8 mouse cellular contexts compared by ENCODE assay signal in the genomic region with DNA sequence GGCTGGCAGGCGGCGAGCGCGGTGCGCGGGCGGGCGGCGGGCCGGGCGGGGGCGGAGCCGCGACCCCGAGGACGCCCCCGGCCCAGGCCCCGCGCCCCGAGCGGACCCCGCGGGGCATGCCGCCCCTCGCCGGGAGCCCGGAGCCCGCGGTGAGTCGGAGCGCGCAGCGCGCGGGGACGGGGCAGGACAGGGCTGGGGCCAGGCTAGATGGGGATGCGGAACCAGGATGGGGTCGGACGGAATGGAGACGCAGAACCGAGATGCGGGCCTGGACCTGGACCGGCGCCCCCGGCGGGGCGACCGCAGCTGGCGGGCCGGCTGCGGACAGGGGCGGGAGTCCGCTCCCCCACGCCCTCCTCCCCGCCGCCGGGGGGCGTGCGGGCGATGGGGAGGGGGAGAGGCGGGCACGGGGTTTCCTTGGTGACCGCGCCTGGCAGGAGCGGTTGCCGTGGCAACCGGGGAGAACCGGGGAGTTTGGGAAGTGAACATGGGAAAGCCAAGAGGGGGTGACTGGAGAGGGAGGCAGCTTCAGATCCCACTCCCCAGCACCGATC. TPM values are rescaled to one million over a fixed set of nuclear protein-coding genes. Genes with fewer than 3 reads are reported as not detected.
A peak's percentile ranks its signal among the peaks of the same experiment; 100 is the strongest.
DNase-seq lines count a peak whose midpoint lies in the region; ATAC-seq lines count a peak whose summit lies in the region.

A gene (plus strand): TSS at position 51 of the 554 bp plus-strand sequence.

- H3K9ac ChIP-seq in lung, embryonic 16.5 days (ENCODE audit: low read length) = peak within 1 kb of the TSS; percentile 45
- H3K9ac ChIP-seq in forebrain, embryonic 12.5 days = peak within 1 kb of the TSS; percentile 95
- H3K9ac ChIP-seq in hindbrain, embryonic 12.5 days = peak within 1 kb of the TSS; percentile 91
- H3K9ac ChIP-seq in limb, embryonic 12.5 days (replicated peaks) = peak within 1 kb of the TSS; percentile 59

- DNase-seq in lung, postnatal 10 days = no peak
- peak; percentile 77 for DNase-seq in right cerebral cortex, postnatal 36 days (ENCODE audit: low spot score in 2 of 2)
- no peak for DNase-seq in urinary bladder, postnatal 14 days (ENCODE audit: low spot score)

- no peak within 1 kb of the TSS for H3K27ac ChIP-seq in lung, embryonic 16.5 days (ENCODE audit: low read length)
- peak within 1 kb of the TSS; percentile 99 for H3K27ac ChIP-seq in forebrain, embryonic 12.5 days
- peak within 1 kb of the TSS; percentile 100 for H3K27ac ChIP-seq in hindbrain, embryonic 12.5 days
- peak within 1 kb of the TSS; percentile 23; the same call in 1 of the 2 replicates for H3K27ac ChIP-seq in limb, embryonic 12.5 days

- H3K9me3 ChIP-seq in lung, embryonic 16.5 days (ENCODE audit: control insufficient read depth, low read length) = no peaks in the 10 kb centered on the region
- H3K9me3 ChIP-seq in forebrain, embryonic 12.5 days = no peaks in the 10 kb centered on the region
- H3K9me3 ChIP-seq in hindbrain, embryonic 12.5 days (replicated peaks) = no peaks in the 10 kb centered on the region
- no peaks in the 10 kb centered on the region for H3K9me3 ChIP-seq in limb, embryonic 12.5 days

- peaks cover 8% of the 10 kb centered on the region for H3K4me1 ChIP-seq in lung, embryonic 16.5 days (replicated peaks; ENCODE audit: control insufficient read depth, insufficient read depth, low read length)
- H3K4me1 ChIP-seq in forebrain, embryonic 12.5 days = peaks cover 58% of the 10 kb centered on the region
- H3K4me1 ChIP-seq in hindbrain, embryonic 12.5 days = peaks cover 47% of the 10 kb centered on the region
- peaks cover 24% of the 10 kb centered on the region for H3K4me1 ChIP-seq in limb, embryonic 12.5 days (replicated peaks)

- peaks cover 48% of the 10 kb centered on the region for H3K27me3 ChIP-seq in lung, embryonic 16.5 days (ENCODE audit: control insufficient read depth, insufficient read depth, low read depth, low read length)
- H3K27me3 ChIP-seq in forebrain, embryonic 12.5 days = no peaks in the 10 kb centered on the region; the same call in 1 of the 2 replicates
- H3K27me3 ChIP-seq in hindbrain, embryonic 12.5 days = peaks cover 11% of the 10 kb centered on the region
- peaks cover 84% of the 10 kb centered on the region for H3K27me3 ChIP-seq in limb, embryonic 12.5 days

- peak within 1 kb of the TSS; percentile 52 for H3K4me3 ChIP-seq in lung, embryonic 16.5 days (ENCODE audit: low read length)
- peak within 1 kb of the TSS; percentile 82 for H3K4me3 ChIP-seq in forebrain, embryonic 12.5 days (replicated peaks)
- H3K4me3 ChIP-seq in hindbrain, embryonic 12.5 days = peak within 1 kb of the TSS; percentile 78
- H3K4me3 ChIP-seq in limb, embryonic 12.5 days (replicated peaks) = peak within 1 kb of the TSS; percentile 65

- ATAC-seq in lung, embryonic 16.5 days (ENCODE audit: low read depth) = peak; percentile 52
- ATAC-seq in forebrain, embryonic 12.5 days (ENCODE audit: low FRiP score) = peak; percentile 73
- ATAC-seq in hindbrain, embryonic 12.5 days (ENCODE audit: low FRiP score) = peak; percentile 57
- peak; percentile 49; the same call in 1 of the 2 replicates for ATAC-seq in limb, embryonic 12.5 days (ENCODE audit: insufficient number of reproducible peaks, insufficient read depth, low FRiP score, low TSS enrichment, low read depth)
- ATAC-seq in erythroid progenitor cell, adult 5-6 weeks (replicated peaks; ENCODE audit: low FRiP score, poor library complexity, severe bottlenecking) = no peak

- H3K4me2 ChIP-seq in lung, embryonic 16.5 days (ENCODE audit: low read depth, low read length) = peak within 1 kb of the TSS; percentile 73
- H3K4me2 ChIP-seq in forebrain, embryonic 12.5 days = peak within 1 kb of the TSS; percentile 88
- peak within 1 kb of the TSS; percentile 86 for H3K4me2 ChIP-seq in hindbrain, embryonic 12.5 days (replicated peaks)
- H3K4me2 ChIP-seq in limb, embryonic 12.5 days = peak within 1 kb of the TSS; percentile 82

- H3K36me3 ChIP-seq in lung, embryonic 16.5 days (ENCODE audit: control insufficient read depth, insufficient read depth, low read length) = no peaks in the 10 kb centered on the region
- H3K36me3 ChIP-seq in forebrain, embryonic 12.5 days (replicated peaks) = 0 out of 2 replicates have a peak, but pooled peaks cover 1% of the 10 kb centered on the region
- no peaks in the 10 kb centered on the region for H3K36me3 ChIP-seq in hindbrain, embryonic 12.5 days
- H3K36me3 ChIP-seq in limb, embryonic 12.5 days = no peaks in the 10 kb centered on the region

- WGBS in lung, embryonic 16.5 days = 0% methylated on average over 21 of the region's 69 CpGs
- WGBS in forebrain, embryonic 12.5 days = under 1% methylated on average over 41 of the region's 69 CpGs
- 1% methylated on average over 60 of the region's 69 CpGs for WGBS in hindbrain, embryonic 12.5 days
- under 1% methylated on average over 23 of the region's 69 CpGs for WGBS in limb, embryonic 12.5 days

RNA-seq across cellular contexts. Expression of the gene that starts here (rescaled TPM):
- 0.36 and 0.57 TPM in 2 replicates for polyA plus RNA-seq in lung, embryonic 16.5 days (2015; fragmentation: Nextera tagmentation; extraction: Ambion mirVana)
- polyA plus RNA-seq in forebrain, embryonic 12.5 days (2016; fragmentation: Nextera tagmentation; extraction: Ambion mirVana) = 10.6 and 12.0 TPM in 2 replicates
- polyA plus RNA-seq in hindbrain, embryonic 12.5 days (2016; fragmentation: Nextera tagmentation; extraction: Ambion mirVana) = 12.6 and 12.7 TPM in 2 replicates
- polyA plus RNA-seq in limb, embryonic 12.5 days (2016; fragmentation: Nextera tagmentation; extraction: Ambion mirVana) = 0.86 and 0.98 TPM in 2 replicates
- not detected in 2 replicates for total RNA-seq in erythroid progenitor cell, adult 5-6 weeks (2015; ENCODE audit: low replicate concordance)
- not detected in 2 replicates for total RNA-seq in erythroid progenitor cell, adult 5-6 weeks (2017; ENCODE audit: low replicate concordance)

Comparison
In these comparisons a context has a peak if more than half of its experiments do, and no peak if none do; other contexts are left out.
1. Peak in ATAC-seq, H3K4me3 ChIP-seq, H3K9ac ChIP-seq and H3K4me2 ChIP-seq in lung, embryonic 16.5 days; RNA of the gene not detected or under 1 TPM.
2. Peak in ATAC-seq, H3K4me3 ChIP-seq, H3K27ac ChIP-seq, H3K9ac ChIP-seq and H3K4me2 ChIP-seq in limb, embryonic 12.5 days; RNA of the gene not detected or under 1 TPM.
3. H3K9ac ChIP-seq: peak in every context shown above with its lines; median percentile 95 in forebrain, embryonic 12.5 days; 91 in hindbrain, embryonic 12.5 days; 59 in limb, embryonic 12.5 days; 45 in lung, embryonic 16.5 days.
4. DNase-seq: peak in right cerebral cortex, postnatal 36 days (2 of 2); none in lung, postnatal 10 days (single experiment) and urinary bladder, postnatal 14 days (single experiment).
5. Peak in every context shown above with its lines, with median percentiles within 50 percentile points of each other: H3K4me2 ChIP-seq and H3K4me3 ChIP-seq.